Mouse (Mus musculus): ENCODE data around the gene Dram2. TPM values are rescaled to one million over a fixed set of nuclear protein-coding genes. Genes with fewer than 3 reads are reported as not detected.

Dram2 gene
- polyA plus RNA-seq (2016; fragmentation: Nextera tagmentation; extraction: Ambion mirVana) = 45.0 and 46.3 TPM in 2 replicates

DNA sequence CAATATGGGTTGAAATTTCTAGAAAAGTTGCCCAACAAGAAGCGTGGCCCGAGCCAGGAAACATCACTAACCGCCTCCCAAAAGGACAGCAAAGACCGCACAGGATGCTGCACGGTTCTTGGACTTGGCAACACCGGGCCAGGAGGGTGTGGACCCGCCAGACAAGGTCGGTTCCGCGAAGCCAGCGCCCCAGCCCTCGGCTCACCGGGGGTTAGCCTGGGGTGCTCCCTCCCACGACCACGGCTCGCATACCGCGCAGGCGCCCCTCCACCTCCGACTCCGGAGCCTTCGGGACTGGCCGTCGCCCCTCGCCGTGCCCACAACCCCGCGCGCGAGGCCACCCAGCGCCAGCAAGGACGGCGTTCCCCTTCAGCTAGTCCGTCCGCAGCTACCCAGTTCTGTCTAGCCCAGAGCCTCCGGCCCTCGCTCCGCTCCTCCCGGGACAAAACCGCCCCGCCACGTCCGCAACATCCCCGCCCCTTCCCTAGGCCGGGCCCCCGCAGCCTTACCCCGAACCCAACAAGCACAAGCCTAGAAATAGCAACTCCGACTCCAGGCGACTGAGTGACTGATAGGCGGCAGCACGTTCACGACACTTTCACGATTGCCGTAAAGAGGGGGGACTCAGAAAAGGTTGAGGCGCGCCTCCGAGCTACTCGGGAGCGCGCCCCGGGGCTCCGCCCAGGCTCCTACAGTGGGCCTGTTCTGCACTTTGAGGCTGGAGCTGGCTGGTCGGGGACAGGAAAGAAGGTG is at the start of gene Dram2, which contains the start of gene Cept1:
Gene Dram2 (plus strand): TSS at position 628 of the 753 bp plus-strand sequence.
Gene Cept1 (minus strand): TSS at position 632 of the 753 bp plus-strand sequence.
- Histone ChIP-seq H3K4me2 (replicated peaks) (peak within 1 kb of the TSS; percentile 71), H3K36me3 (0 out of 2 replicates have a peak, but pooled peaks cover 3% of the 10 kb centered on the region), H3K4me1 (peaks cover 16% of the 10 kb centered on the region; the same call in 1 of the 2 replicates), H3K9ac (replicated peaks) (peak within 1 kb of the TSS; percentile 86), H3K4me3 (peak within 1 kb of the TSS; percentile 78), H3K9me3 (no peaks in the 10 kb centered on the region), H3K27ac (replicated peaks) (peak within 1 kb of the TSS; percentile 95), H3K27me3 (no peaks in the 10 kb centered on the region)
- under 1% methylated on average over 55 of the region's 63 CpGs for WGBS
- peak; percentile 98 for ATAC-seq (ENCODE audit: low FRiP score, low read depth)

DNA sequence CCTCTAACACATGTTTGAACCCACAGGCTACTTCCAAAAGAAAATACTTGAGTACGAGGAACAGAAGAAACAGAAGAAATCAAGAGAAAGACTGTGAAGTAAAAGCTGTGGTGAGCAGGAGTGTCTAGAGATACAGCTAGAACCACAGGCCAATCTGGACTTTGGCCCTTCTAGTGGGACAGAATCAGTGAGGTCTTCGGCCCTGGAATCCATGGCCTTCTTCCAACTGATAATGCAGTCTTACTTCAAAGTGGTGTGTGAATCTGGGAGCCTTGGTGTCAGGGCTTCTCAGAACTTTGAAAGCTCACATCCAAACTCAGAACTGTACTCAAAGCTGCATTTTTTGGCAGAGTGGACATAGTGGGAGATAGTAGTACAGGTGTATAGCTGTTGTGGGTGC is 47.1 kb upstream of the Dram2 start:
- no peak for ATAC-seq (ENCODE audit: low FRiP score, low read depth)
- Histone ChIP-seq H3K4me2 (replicated peaks) (no peak overlapping the region), H3K9ac (replicated peaks) (no peak overlapping the region), H3K4me3 (no peak overlapping the region), H3K27me3 (no peaks in the 10 kb centered on the region), H3K36me3 (peaks cover 21% of the 10 kb centered on the region), H3K9me3 (no peaks in the 10 kb centered on the region), H3K4me1 (no peaks in the 10 kb centered on the region), H3K27ac (replicated peaks) (no peak overlapping the region)
- WGBS = 94% methylated on average over 2 of the region's 2 CpGs

DNA sequence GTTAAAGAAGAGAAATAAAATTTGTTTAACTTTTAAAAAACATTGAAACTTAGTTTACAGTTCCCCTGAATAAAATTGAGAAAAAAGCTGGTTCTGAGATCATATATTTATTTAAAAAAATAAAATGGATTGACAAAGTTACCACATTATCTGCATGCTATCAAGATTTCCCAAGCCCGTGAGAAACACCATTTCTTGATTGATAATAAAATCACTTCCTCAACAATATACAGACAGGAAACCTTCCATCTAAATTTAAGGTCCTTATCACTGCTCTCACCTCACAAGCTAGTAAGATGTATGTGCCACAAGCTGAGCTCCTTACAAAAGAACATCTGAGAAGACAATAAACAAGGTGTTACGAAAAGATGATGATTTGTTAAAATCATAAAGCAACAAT is 44.7 kb upstream of the Dram2 start:
- WGBS = 95% methylated on average over 2 of the region's 2 CpGs
- no peak overlapping the region for H3K9ac ChIP-seq (replicated peaks)
- no peak overlapping the region for H3K27ac ChIP-seq (replicated peaks)
- no peaks in the 10 kb centered on the region for H3K27me3 ChIP-seq
- no peaks in the 10 kb centered on the region for H3K4me1 ChIP-seq
- H3K36me3 ChIP-seq = peaks cover 21% of the 10 kb centered on the region
- H3K9me3 ChIP-seq = no peaks in the 10 kb centered on the region
- no peak overlapping the region for H3K4me2 ChIP-seq (replicated peaks)
- H3K4me3 ChIP-seq = no peak overlapping the region
- no peak for ATAC-seq (ENCODE audit: low FRiP score, low read depth)

DNA sequence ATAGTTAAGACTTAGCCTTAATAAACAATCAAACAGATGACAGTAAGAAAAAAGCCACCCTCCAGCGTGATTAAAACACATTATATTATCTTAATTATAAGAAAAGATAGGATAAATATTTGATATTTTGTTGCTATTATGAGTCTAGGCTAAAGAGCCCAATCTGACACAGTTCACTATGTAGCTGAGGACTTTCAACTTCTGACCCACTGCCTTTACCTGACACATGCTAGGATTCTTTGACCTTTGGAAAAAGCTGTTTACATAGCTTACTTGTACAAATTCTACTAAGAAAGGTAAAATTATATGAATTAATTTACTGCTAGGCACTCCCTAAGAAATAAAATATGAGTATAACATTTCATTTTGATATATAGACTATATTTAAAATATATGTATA is 36.9 kb upstream of the Dram2 start:
- Histone ChIP-seq H3K4me1 (no peaks in the 10 kb centered on the region), H3K9ac (replicated peaks) (no peak overlapping the region), H3K27ac (replicated peaks) (no peak overlapping the region), H3K4me3 (no peak overlapping the region), H3K27me3 (no peaks in the 10 kb centered on the region), H3K4me2 (replicated peaks) (no peak overlapping the region), H3K9me3 (no peaks in the 10 kb centered on the region), H3K36me3 (no peaks in the 10 kb centered on the region)
- WGBS = 85% methylated on average over 1 of the region's 1 CpGs
- no peak for ATAC-seq (ENCODE audit: low FRiP score, low read depth)

DNA sequence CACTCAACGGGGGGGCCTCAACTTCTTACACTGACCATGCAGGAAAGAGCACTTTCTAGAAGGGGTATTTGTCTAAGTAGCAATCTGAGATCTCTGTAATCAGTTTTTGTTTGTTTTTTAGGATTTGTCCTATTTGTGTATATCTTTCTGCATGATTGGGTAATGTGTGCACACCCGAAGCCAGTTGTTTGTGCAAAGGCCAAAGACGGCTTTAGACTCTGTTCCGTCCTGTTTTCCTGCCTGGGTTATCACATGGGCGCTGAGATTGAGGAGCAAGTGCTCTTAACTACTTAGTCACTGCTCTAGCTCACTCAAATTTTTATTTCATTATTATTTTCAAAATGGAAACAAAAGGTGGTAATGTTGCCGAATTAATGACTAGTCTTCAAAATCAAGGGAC is 32.6 kb upstream of the Dram2 start:
- ATAC-seq (ENCODE audit: low FRiP score, low read depth) = no peak

DNA sequence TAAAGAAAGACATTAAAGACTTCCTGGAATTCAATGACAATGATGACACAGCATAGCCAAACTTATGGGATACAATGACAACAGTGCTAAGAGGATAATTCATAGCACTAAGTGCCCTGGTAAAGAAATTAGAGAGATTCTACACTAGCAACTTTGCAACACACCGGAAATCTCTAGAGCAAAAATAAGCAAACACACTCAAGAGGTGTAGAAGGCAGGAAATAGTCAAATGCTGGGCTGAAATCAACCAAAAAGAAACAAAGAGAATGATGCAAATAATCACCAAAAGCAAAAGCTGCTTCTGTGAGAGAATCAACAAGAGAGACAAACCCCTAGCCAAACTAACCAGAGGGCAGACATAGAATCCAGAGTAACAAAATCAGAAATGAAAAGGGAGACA is 24.9 kb upstream of the Dram2 start:
- Histone ChIP-seq H3K4me2 (replicated peaks) (no peak overlapping the region), H3K27ac (replicated peaks) (no peak overlapping the region), H3K4me3 (no peak overlapping the region), H3K9me3 (no peaks in the 10 kb centered on the region), H3K27me3 (no peaks in the 10 kb centered on the region), H3K9ac (replicated peaks) (no peak overlapping the region), H3K36me3 (no peaks in the 10 kb centered on the region), H3K4me1 (no peaks in the 10 kb centered on the region)
- no peak for ATAC-seq (ENCODE audit: low FRiP score, low read depth)
- 100% methylated on average over 1 of the region's 1 CpGs for WGBS

More for the DNA sequence above, 32.6 kb upstream of the Dram2 start:
- H3K27me3 ChIP-seq = no peaks in the 10 kb centered on the region
- H3K4me3 ChIP-seq = no peak overlapping the region
- 88% methylated on average over 6 of the region's 6 CpGs for WGBS
- H3K9ac ChIP-seq (replicated peaks) = no peak overlapping the region
- no peaks in the 10 kb centered on the region for H3K36me3 ChIP-seq
- H3K9me3 ChIP-seq = no peaks in the 10 kb centered on the region
- H3K27ac ChIP-seq (replicated peaks) = no peak overlapping the region
- H3K4me2 ChIP-seq (replicated peaks) = no peak overlapping the region
- H3K4me1 ChIP-seq = no peaks in the 10 kb centered on the region

DNA sequence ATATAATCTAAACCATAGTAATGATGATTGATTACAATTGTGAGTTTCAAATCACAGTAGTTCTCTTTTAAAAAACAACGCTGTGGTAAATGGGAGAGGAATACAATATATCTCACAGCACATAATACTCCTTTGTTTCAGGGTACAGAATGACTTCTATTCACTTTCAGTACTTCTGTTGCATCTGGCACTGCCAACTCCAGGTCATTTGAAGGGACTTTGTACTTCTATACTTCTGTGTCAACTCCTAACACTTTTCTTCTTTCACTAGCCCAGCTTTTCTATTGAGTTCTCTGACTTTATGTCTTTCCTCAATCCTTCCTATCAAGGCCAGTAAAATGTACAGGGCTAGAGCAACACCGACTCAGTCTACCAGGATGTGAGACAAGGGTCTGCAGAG is 21.2 kb upstream of the Dram2 start:
- Histone ChIP-seq H3K27ac (replicated peaks) (no peak overlapping the region), H3K9ac (replicated peaks) (no peak overlapping the region), H3K36me3 (no peaks in the 10 kb centered on the region), H3K4me1 (no peaks in the 10 kb centered on the region), H3K4me3 (no peak overlapping the region), H3K4me2 (replicated peaks) (no peak overlapping the region), H3K27me3 (no peaks in the 10 kb centered on the region), H3K9me3 (no peaks in the 10 kb centered on the region)
- 92% methylated on average over 2 of the region's 2 CpGs for WGBS
- ATAC-seq (ENCODE audit: low FRiP score, low read depth) = no peak

DNA sequence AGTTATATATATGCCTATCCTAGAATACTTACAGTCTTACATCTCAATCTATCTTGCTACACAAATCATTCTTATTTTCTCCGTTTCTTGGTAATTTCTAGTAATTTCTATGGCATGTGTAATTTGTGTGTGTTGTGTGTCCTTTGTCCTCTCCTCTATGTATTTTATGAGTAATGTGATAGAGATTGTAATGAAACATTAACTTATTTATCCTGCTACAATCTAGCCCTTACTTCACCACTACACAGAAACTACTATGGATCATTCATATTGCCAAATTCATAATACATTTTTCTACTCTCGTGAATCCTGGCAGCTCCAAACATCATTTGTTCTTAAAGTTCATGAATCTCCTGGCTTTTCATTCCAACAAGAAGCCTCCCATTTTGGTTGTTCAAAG is 19.6 kb upstream of the Dram2 start:
- H3K36me3 ChIP-seq = no peaks in the 10 kb centered on the region
- no peaks in the 10 kb centered on the region for H3K27me3 ChIP-seq
- H3K9ac ChIP-seq (replicated peaks) = no peak overlapping the region
- H3K4me2 ChIP-seq (replicated peaks) = no peak overlapping the region
- H3K4me1 ChIP-seq = no peaks in the 10 kb centered on the region
- no peaks in the 10 kb centered on the region for H3K9me3 ChIP-seq
- H3K4me3 ChIP-seq = no peak overlapping the region
- no peak for ATAC-seq (ENCODE audit: low FRiP score, low read depth)
- WGBS = 96% methylated on average over 2 of the region's 2 CpGs
- no peak overlapping the region for H3K27ac ChIP-seq (replicated peaks)

DNA sequence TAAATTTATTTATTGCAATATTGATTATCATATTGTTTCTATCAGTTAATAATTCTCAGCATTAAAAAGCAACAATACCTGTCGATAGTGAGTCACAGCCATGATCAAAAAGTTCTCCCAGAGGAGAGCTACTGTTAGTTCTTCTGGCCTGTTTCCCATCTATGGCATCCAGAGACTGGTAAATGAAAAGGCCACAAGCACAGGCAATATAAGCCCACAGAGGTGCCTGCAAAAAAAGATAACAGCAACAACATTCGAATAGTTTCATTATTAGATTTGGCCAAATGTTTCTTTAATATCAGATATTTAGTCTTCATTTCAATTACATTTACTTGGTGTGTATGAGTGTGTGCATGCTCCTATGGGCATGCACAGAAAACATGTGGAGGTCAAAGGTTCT is 14.3 kb upstream of the Dram2 start:
- H3K9me3 ChIP-seq = no peaks in the 10 kb centered on the region
- H3K9ac ChIP-seq (replicated peaks) = no peak overlapping the region
- H3K27ac ChIP-seq (replicated peaks) = no peak overlapping the region
- no peaks in the 10 kb centered on the region for H3K27me3 ChIP-seq
- H3K36me3 ChIP-seq = 0 out of 2 replicates have a peak, but pooled peaks cover 3% of the 10 kb centered on the region
- 91% methylated on average over 2 of the region's 2 CpGs for WGBS
- no peak for ATAC-seq (ENCODE audit: low FRiP score, low read depth)
- no peak overlapping the region for H3K4me3 ChIP-seq
- H3K4me2 ChIP-seq (replicated peaks) = no peak overlapping the region
- no peaks in the 10 kb centered on the region for H3K4me1 ChIP-seq

DNA sequence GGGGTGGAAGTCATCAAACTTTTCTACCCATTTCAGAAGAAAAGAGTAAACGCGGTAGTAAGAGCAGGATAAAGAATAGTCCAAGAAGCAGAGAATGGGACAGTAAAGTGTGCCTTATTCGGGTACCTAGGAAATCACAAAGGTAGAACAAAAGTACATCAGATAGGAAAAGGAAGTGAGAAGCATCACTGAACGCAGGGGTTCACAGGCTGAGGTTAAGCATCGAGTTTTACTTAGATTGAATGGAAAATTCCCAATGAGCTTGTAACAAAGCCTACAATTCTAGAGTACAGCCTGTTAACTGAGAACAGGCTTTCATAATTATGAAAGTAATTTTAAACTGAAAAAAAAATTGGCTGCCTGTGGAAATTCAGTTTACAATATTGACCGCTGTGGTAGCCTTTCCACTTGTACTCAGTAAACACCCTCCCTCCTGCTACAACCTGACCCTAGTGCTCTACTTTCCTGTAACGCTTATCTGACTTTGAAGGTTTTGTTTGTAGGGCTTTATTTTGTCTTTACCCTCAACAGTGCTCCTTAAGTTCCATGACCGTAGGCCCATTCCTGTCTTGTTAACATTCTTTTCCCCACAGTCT is 2.8 kb upstream of the Dram2 start:
- no peak for ATAC-seq (ENCODE audit: low FRiP score, low read depth)
- WGBS = 91% methylated on average over 8 of the region's 8 CpGs
- Histone ChIP-seq H3K27me3 (no peaks in the 10 kb centered on the region), H3K9me3 (no peaks in the 10 kb centered on the region), H3K9ac (replicated peaks) (no peak overlapping the region), H3K36me3 (no peaks in the 10 kb centered on the region), H3K27ac (replicated peaks) (no peak overlapping the region), H3K4me1 (peaks cover 16% of the 10 kb centered on the region; the same call in 1 of the 2 replicates), H3K4me2 (replicated peaks) (no peak overlapping the region), H3K4me3 (no peak overlapping the region)

DNA sequence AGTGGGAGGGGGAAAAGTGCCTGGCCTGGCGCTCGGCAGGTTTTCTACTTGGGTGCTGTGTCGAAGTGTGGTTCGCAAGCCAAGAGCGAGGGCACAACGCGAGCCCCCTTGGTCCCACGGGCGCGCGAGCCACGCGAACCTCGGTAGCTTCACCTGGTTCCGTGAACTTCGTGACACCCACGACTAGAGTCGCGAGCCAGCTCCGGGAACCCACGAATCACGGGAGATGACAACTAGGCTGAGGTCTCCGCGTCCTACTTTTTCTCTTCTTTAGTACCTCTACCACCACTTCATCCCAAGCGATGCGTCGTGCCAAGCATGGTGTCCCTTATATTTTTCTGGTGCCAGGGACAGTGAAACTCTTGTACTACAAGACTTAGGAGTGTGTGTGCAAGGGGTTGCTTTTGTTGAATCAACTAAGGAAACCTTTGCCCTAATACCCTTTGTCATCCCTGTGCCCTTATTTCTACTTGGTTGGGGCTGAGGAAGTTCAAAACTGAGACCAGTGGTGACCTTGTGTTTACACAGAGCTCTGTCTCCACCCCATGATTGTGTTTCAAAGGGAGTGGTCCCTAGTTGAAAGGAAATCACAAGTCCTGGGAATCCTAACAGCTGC is 434 bp downstream of the Dram2 start:
- Histone ChIP-seq H3K9ac (replicated peaks) (peak overlapping the region; percentile 86), H3K27ac (replicated peaks) (peak overlapping the region; percentile 95)

DNA sequence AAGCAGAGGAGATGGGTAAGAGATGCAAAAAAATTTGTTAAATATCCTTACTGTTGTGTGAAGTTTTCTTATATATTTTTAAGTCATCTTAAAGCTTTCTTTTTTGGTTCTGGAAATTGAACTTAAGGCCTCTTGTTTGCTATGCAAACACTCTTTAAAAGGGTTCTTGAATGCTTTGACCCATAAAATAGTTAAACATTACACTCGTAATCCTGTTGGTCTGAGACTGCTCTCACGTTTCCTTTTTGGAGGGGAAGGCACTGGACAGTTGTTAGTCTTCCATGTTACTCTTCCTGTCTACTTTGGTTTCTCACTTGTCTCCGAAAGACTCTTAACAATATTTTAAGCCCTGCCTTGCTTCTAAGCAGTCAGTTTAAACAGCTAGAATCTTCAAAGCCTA is 1.4 kb downstream of the Dram2 start:
- 39% methylated on average over 3 of the region's 3 CpGs for WGBS
- Histone ChIP-seq H3K36me3 (peaks cover 11% of the 10 kb centered on the region; the same call in 1 of the 2 replicates), H3K4me1 (peaks cover 16% of the 10 kb centered on the region; the same call in 1 of the 2 replicates), H3K9me3 (no peaks in the 10 kb centered on the region), H3K4me2 (replicated peaks) (no peak overlapping the region), H3K9ac (replicated peaks) (no peak overlapping the region), H3K27ac (replicated peaks) (no peak overlapping the region), H3K27me3 (no peaks in the 10 kb centered on the region), H3K4me3 (no peak overlapping the region)
- ATAC-seq (ENCODE audit: low FRiP score, low read depth) = no peak

More for the DNA sequence above, 434 bp downstream of the Dram2 start:
- 0 out of 2 replicates have a peak, but pooled peaks cover 3% of the 10 kb centered on the region for H3K36me3 ChIP-seq
- peak; percentile 35 for ATAC-seq (ENCODE audit: low FRiP score, low read depth)
- no peaks in the 10 kb centered on the region for H3K9me3 ChIP-seq
- under 1% methylated on average over 27 of the region's 27 CpGs for WGBS
- H3K27me3 ChIP-seq = no peaks in the 10 kb centered on the region
- peak overlapping the region; percentile 71 for H3K4me2 ChIP-seq (replicated peaks)
- peak overlapping the region; percentile 78 for H3K4me3 ChIP-seq
- peaks cover 16% of the 10 kb centered on the region; the same call in 1 of the 2 replicates for H3K4me1 ChIP-seq

All from midbrain, embryonic 12.5 days (tissue).